Mouse (Mus musculus) hindbrain, embryonic 14.5 days (tissue): ENCODE results near the gene Slc9b1. TPM values are rescaled to one million over a fixed set of nuclear protein-coding genes. Genes with fewer than 3 reads are reported as not detected.

Experiments
- ATAC-seq: fragments of 200-750 bp; cut with Nextera tagmentation; 2 replicates; pipeline ENCODE4 v1.8.0; 2017; ENCODE audit warnings: moderate number of reproducible peaks, mild to moderate bottlenecking, moderate TSS enrichment, moderate library complexity; ENCODE audit not compliant: low FRiP score
- DNase-seq: peaks from one replicate; pipeline ENCODE4 v3.0.0-alpha.2; 2015; ENCODE audit warnings: low spot score
- H3K27ac ChIP-seq: fragments of 300-500 bp; sonication (generic); 2 replicates; pipeline ENCODE4 v1.5.1; 2014; ENCODE audit warnings: mild to moderate bottlenecking, moderate library complexity
- H3K27me3 ChIP-seq: fragments of 300-500 bp; sonication (generic); 2 replicates; pipeline ENCODE4 v1.6.1; 2014; ENCODE audit warnings: mild to moderate bottlenecking, low read length, mixed read lengths; ENCODE audit not compliant: control insufficient read depth, insufficient read depth
- H3K36me3 ChIP-seq: fragments of 300-500 bp; sonication (generic); replicated peaks from 2 replicates; pipeline ENCODE4 v1.6.1; 2014; ENCODE audit not compliant: control insufficient read depth, insufficient read depth
- H3K4me1 ChIP-seq: fragments of 300-500 bp; sonication (generic); replicated peaks from 2 replicates; pipeline ENCODE4 v1.6.1; 2014; ENCODE audit warnings: antibody characterized with exemption, low read length, mixed read lengths; ENCODE audit not compliant: control insufficient read depth, insufficient read depth
- H3K4me2 ChIP-seq: fragments of 300-500 bp; sonication (generic); replicated peaks from 2 replicates; pipeline ENCODE4 v1.6.1; 2014; ENCODE audit warnings: mild to moderate bottlenecking, moderate library complexity
- H3K4me3 ChIP-seq: fragments of 300-500 bp; sonication (generic); replicated peaks from 2 replicates; pipeline ENCODE4 v1.5.1; 2014; ENCODE audit warnings: mild to moderate bottlenecking, low read length
- H3K9ac ChIP-seq: fragments of 300-500 bp; sonication (generic); 2 replicates; pipeline ENCODE4 v1.6.1; 2014
- H3K9me3 ChIP-seq: fragments of 300-500 bp; sonication (generic); 2 replicates; pipeline ENCODE4 v1.6.1; 2016; ENCODE audit warnings: low read length; ENCODE audit not compliant: control insufficient read depth
- WGBS: fragments of 180-500 bp; shearing (Covaris S2); extraction: QIAGEN DNeasy Blood & Tissue Kit; methylation state at CpG from one replicate; pipeline ENCODE4 v1.1.7; 2014; 5-methylcytosine and 5-hydroxymethylcytosine counted together
- polyA plus RNA-seq: library from polyadenylated mRNA; unstranded; fragments of >200 nt; fragmentation: Nextera tagmentation; extraction: Ambion mirVana; gene quantifications from 2 replicates; pipeline ENCODE4 v1.2.1, GENCODE M21; 2014

The Slc9b1 gene
- polyA plus RNA-seq, 1 experiment from 2014 or later, result 0.16 TPM

- H3K4me2 ChIP-seq, result no peak overlapping the region
- H3K4me3 ChIP-seq, result no peak overlapping the region
- H3K4me1 ChIP-seq, result no peaks in the 10 kb centered on the region
- ATAC-seq (no peak), DNase-seq (no peak)
- 78% methylated on average over 5 of the region's 5 CpGs for WGBS
- no peaks in the 10 kb centered on the region for H3K9me3 ChIP-seq
- H3K9ac ChIP-seq, result no peak overlapping the region
- no peaks in the 10 kb centered on the region for H3K27me3 ChIP-seq
- H3K27ac ChIP-seq, result no peak overlapping the region
- peaks cover 23% of the 10 kb centered on the region; the same call in 1 of the 2 replicates for H3K36me3 ChIP-seq
These were observed 56.0 kb downstream of the Slc9b1 start for GRCm38 (mm10) chr3:135403856-135404255.

- H3K4me2 ChIP-seq, result no peak overlapping the region
- H3K4me3 ChIP-seq, result no peak overlapping the region
- H3K9me3 ChIP-seq, result no peaks in the 10 kb centered on the region
- H3K4me1 ChIP-seq, result no peaks in the 10 kb centered on the region
- no peak for ATAC-seq
- no peak overlapping the region for H3K27ac ChIP-seq
- WGBS, result 74% methylated on average over 4 of the region's 4 CpGs
- H3K27me3 ChIP-seq, result no peaks in the 10 kb centered on the region
- no peak for DNase-seq
- H3K36me3 ChIP-seq, result peaks cover 23% of the 10 kb centered on the region; the same call in 1 of the 2 replicates
- no peak overlapping the region for H3K9ac ChIP-seq
These were observed 56.8 kb downstream of the Slc9b1 start for GRCm38 (mm10) chr3:135404599-135404998.

- Histone ChIP-seq H3K9ac (no peak overlapping the region), H3K27me3 (no peaks in the 10 kb centered on the region), H3K27ac (no peak overlapping the region), H3K9me3 (no peaks in the 10 kb centered on the region), H3K4me2 (no peak overlapping the region), H3K4me1 (peaks cover 6% of the 10 kb centered on the region; the same call in 1 of the 2 replicates), H3K4me3 (no peak overlapping the region), H3K36me3 (peaks cover 28% of the 10 kb centered on the region)
- DNase-seq (no peak), ATAC-seq (no peak)
- 87% methylated on average over 8 of the region's 9 CpGs for WGBS
These were observed 59.5 kb downstream of the Slc9b1 start for GRCm38 (mm10) chr3:135407351-135407750.

GRCm38 (mm10) chr3:135409219-135409618 is 61.4 kb downstream of the Slc9b1 start:
- Histone ChIP-seq H3K4me2 (no peak overlapping the region), H3K9me3 (no peaks in the 10 kb centered on the region), H3K27me3 (no peaks in the 10 kb centered on the region), H3K36me3 (peaks cover 28% of the 10 kb centered on the region), H3K4me3 (no peak overlapping the region), H3K27ac (no peak overlapping the region), H3K4me1 (peaks cover 6% of the 10 kb centered on the region; the same call in 1 of the 2 replicates), H3K9ac (no peak overlapping the region)
- WGBS, result 98% methylated on average over 5 of the region's 5 CpGs
- no peak for DNase-seq
- no peak for ATAC-seq

- no peak overlapping the region for H3K4me2 ChIP-seq
- ATAC-seq (no peak), DNase-seq (no peak)
- 88% methylated on average over 12 of the region's 12 CpGs for WGBS
- H3K27me3 ChIP-seq, result no peaks in the 10 kb centered on the region
- no peak overlapping the region for H3K27ac ChIP-seq
- H3K9ac ChIP-seq, result no peak overlapping the region
- no peaks in the 10 kb centered on the region for H3K9me3 ChIP-seq
- peaks cover 23% of the 10 kb centered on the region for H3K36me3 ChIP-seq
- no peak overlapping the region for H3K4me3 ChIP-seq
- peaks cover 6% of the 10 kb centered on the region; the same call in 1 of the 2 replicates for H3K4me1 ChIP-seq
These were observed 63.2 kb downstream of the Slc9b1 start for GRCm38 (mm10) chr3:135411056-135411455.

- peaks cover 15% of the 10 kb centered on the region for H3K36me3 ChIP-seq
- 0 out of 2 replicates have a peak overlapping the region, but pooled peaks have one; percentile 44 for H3K9ac ChIP-seq
- H3K4me2 ChIP-seq, result no peak overlapping the region
- WGBS, result 26% methylated on average over 9 of the region's 9 CpGs
- no peak overlapping the region for H3K27ac ChIP-seq
- no peaks in the 10 kb centered on the region for H3K27me3 ChIP-seq
- peaks cover 6% of the 10 kb centered on the region; the same call in 1 of the 2 replicates for H3K4me1 ChIP-seq
- DNase-seq (no peak), ATAC-seq (no peak)
- H3K4me3 ChIP-seq, result no peak overlapping the region
- H3K9me3 ChIP-seq, result no peaks in the 10 kb centered on the region
These were observed 64.0 kb downstream of the Slc9b1 start for GRCm38 (mm10) chr3:135411824-135412223.

GRCm38 (mm10) chr3:135417245-135417644 is 69.4 kb downstream of the Slc9b1 start:
- ATAC-seq (no peak), DNase-seq (no peak)
- 0 out of 2 replicates have a peak, but pooled peaks cover 10% of the 10 kb centered on the region for H3K4me1 ChIP-seq
- no peaks in the 10 kb centered on the region for H3K9me3 ChIP-seq
- H3K27ac ChIP-seq, result no peak overlapping the region
- H3K4me2 ChIP-seq, result no peak overlapping the region
- no peak overlapping the region for H3K4me3 ChIP-seq
- no peaks in the 10 kb centered on the region for H3K27me3 ChIP-seq
- no peak overlapping the region for H3K9ac ChIP-seq
- H3K36me3 ChIP-seq, result no peaks in the 10 kb centered on the region
- 92% methylated on average over 3 of the region's 3 CpGs for WGBS

GRCm38 (mm10) chr3:135417799-135418198 is 70.0 kb downstream of the Slc9b1 start:
- Histone ChIP-seq H3K4me3 (no peak overlapping the region), H3K27me3 (no peaks in the 10 kb centered on the region), H3K9ac (no peak overlapping the region), H3K36me3 (no peaks in the 10 kb centered on the region), H3K9me3 (no peaks in the 10 kb centered on the region), H3K4me2 (no peak overlapping the region), H3K4me1 (0 out of 2 replicates have a peak, but pooled peaks cover 13% of the 10 kb centered on the region), H3K27ac (no peak overlapping the region)
- DNase-seq (no peak), ATAC-seq (no peak)
- WGBS, result 85% methylated on average over 3 of the region's 3 CpGs

GRCm38 (mm10) chr3:135420542-135421309 is 72.9 kb downstream of the Slc9b1 start:
- 90% methylated on average over 9 of the region's 9 CpGs for WGBS
- Histone ChIP-seq H3K9ac (no peak overlapping the region), H3K27me3 (no peaks in the 10 kb centered on the region)

More at GRCm38 (mm10) chr3:135420542-135421309, 72.9 kb downstream of the Slc9b1 start:
- DNase-seq (no peak), ATAC-seq (no peak)
- Histone ChIP-seq H3K4me1 (peaks cover 20% of the 10 kb centered on the region; the same call in 1 of the 2 replicates), H3K9me3 (no peaks in the 10 kb centered on the region), H3K36me3 (no peaks in the 10 kb centered on the region), H3K4me2 (no peak overlapping the region), H3K27ac (no peak overlapping the region), H3K4me3 (no peak overlapping the region)
